Mouse (Mus musculus): ENCODE data around the gene Pgm2l1. TPM values are rescaled to one million over a fixed set of nuclear protein-coding genes. Genes with fewer than 3 reads are reported as not detected.

Pgm2l1 gene
- 49.6 and 49.8 TPM in 2 replicates for polyA plus RNA-seq (2012; rRNA removed)

DNA sequence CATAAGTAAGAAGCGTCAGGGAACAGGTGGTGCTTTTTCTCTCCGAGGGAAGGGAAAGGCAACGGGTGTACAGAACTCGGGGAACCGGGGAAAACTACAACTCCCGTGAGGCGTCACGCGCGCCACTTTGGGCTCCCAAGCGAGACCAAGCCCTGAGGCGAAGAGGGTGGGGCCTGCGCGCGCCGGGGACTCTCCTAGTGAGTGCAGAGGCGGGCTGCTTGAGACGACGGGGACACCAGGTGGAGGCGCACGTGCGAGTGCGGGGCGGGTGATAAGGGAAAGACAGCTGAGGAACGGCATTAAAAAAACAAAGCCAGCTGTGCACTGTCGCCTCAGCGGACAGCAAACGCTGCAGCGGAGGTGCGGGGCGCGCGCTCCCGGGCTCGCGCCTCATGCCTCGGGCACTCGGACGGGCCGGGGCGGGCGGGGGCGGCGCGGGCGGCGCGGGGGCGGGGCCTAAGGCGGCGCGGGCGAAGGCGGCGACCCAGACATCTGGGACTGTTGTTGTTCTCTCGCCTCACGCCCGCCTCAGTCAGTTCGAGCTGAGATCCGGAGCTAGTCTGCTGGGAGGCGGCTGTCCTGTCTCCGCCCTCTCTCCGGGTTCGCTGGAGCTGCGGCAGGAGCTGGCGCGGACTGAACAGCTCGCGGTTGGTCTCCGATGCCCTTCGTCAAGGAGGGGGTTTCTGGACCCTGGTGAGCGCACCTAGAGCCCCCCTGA is at the start of gene Pgm2l1:
Gene Pgm2l1 (plus strand): TSS at position 237 of the 718 bp plus-strand sequence.
- Histone ChIP-seq H3K27ac (ENCODE audit: insufficient read depth, low read length) (peak within 1 kb of the TSS; percentile 94), H3K4me3 (replicated peaks; ENCODE audit: insufficient read depth, low read depth, low read length) (peak within 1 kb of the TSS; percentile 84), H3K4me1 (ENCODE audit: control insufficient read depth, insufficient read depth, low read length) (no peaks in the 10 kb centered on the region; the same call in 1 of the 2 replicates), H3K27me3 (ENCODE audit: control insufficient read depth, insufficient read depth, low read length) (no peaks in the 10 kb centered on the region)
- WGBS = 1% methylated on average over 72 of the region's 72 CpGs
- peak; percentile 98 to 99 for DNase-seq
- TF ChIP-seq CTCF (IDR thresholded peaks at IDR 0.05; ENCODE audit: borderline replicate concordance, insufficient read depth, low read depth, low read length) (no peak), POLR2A (IDR thresholded peaks at IDR 0.05; ENCODE audit: borderline replicate concordance, insufficient read depth, low read length) (peak; percentile 70; the same call in 1 of the 2 replicates)

DNA sequence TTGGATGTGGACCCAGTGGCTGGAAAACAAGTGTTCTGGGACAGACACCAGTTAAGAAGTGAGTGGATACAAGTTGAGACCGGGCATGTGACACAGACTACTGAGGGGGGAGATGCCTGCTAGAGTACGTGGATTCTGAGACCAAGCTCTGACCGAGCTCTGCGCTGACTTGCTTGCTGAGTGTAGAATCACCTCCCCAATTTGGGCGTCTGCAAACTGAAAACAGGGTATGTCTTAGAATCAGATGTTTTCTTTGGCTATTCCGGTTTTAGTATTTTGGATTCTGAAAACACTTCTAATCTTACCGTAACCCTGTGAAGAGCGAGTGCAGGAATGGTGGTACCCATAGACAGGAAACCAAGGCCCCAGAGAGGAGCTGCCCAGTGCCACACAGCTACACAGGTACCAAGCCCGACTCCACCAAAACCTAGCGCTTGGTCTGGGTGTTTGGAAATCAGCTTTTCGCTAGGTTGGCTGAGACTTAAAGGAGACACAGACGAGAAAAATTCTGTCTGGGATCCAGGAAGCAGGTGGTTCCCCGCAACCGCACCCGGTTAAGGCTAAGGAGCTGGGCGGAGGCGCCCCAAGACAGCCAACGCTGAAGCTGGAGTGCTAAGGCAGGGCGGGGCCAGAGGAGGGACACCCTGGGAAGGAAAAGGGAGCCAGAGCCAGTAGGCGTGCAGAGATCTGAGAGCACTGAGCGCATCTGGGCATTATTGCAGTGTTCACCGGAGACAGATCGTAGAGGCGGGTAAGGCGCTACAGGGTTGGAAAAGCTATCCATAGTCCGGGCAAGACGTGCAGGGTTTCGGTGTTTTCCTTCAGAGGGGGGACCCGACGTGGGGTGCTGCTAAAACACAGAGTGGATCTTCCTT is 48.9 kb upstream of the Pgm2l1 start:
- no peaks in the 10 kb centered on the region; the same call in 1 of the 2 replicates for H3K27me3 ChIP-seq (ENCODE audit: control insufficient read depth, insufficient read depth, low read length)
- DNase-seq = no peak
- no peaks in the 10 kb centered on the region for H3K4me1 ChIP-seq (ENCODE audit: control insufficient read depth, insufficient read depth, low read length)
- TF ChIP-seq CTCF (IDR thresholded peaks at IDR 0.05; ENCODE audit: borderline replicate concordance, insufficient read depth, low read depth, low read length) (no peak), POLR2A (IDR thresholded peaks at IDR 0.05; ENCODE audit: borderline replicate concordance, insufficient read depth, low read length) (no peak)
- H3K27ac ChIP-seq (ENCODE audit: insufficient read depth, low read length) = no peak overlapping the region
- peak overlapping the region; percentile 23 for H3K4me3 ChIP-seq (replicated peaks; ENCODE audit: insufficient read depth, low read depth, low read length)
- WGBS = 17% methylated on average over 30 of the region's 30 CpGs

DNA sequence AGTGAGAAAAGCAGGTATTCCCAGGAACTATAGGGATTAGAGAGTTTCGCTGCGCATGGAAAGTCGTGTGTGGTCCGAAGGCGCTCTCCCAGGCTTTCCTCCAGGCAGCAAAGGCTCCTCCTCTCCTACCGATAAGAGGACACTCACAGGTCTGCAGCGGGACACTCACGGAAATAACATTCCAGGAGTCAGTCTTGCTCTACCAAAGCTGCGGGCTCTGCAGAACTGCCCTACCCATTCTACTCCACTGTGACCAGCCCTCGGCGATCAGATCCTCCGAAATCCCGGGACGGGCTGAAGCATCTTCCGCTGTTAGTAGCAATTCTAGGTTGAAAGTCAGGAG is 48.3 kb upstream of the Pgm2l1 start:
- TF ChIP-seq CTCF (IDR thresholded peaks at IDR 0.05; ENCODE audit: borderline replicate concordance, insufficient read depth, low read depth, low read length) (no peak), POLR2A (IDR thresholded peaks at IDR 0.05; ENCODE audit: borderline replicate concordance, insufficient read depth, low read length) (no peak)
- Histone ChIP-seq H3K27ac (ENCODE audit: insufficient read depth, low read length) (no peak overlapping the region), H3K4me3 (replicated peaks; ENCODE audit: insufficient read depth, low read depth, low read length) (peak overlapping the region; percentile 23), H3K4me1 (ENCODE audit: control insufficient read depth, insufficient read depth, low read length) (no peaks in the 10 kb centered on the region), H3K27me3 (ENCODE audit: control insufficient read depth, insufficient read depth, low read length) (no peaks in the 10 kb centered on the region; the same call in 1 of the 2 replicates)
- DNase-seq = no peak
- 3% methylated on average over 15 of the region's 15 CpGs for WGBS

DNA sequence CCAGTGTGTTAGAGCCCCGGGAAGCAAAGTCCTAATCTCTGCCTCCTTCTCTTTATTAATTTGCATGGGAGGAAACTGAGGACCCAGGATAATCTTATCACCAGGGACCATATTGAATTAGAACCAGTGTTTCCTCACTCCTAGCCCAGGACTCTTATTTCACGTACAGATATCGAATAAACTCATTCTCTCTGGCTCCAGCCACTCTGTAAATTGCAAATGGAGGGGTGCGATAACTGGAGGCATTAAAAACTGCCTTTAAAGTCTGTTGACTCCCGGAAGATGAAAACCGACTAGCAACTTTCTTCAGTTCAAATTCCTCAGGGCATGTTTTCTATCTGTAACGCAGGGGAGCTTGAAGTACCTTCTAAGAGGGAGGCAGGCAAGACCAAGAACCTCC is 47.8 kb upstream of the Pgm2l1 start:
- H3K4me3 ChIP-seq (replicated peaks; ENCODE audit: insufficient read depth, low read depth, low read length) = no peak overlapping the region
- no peak for DNase-seq

DNA sequence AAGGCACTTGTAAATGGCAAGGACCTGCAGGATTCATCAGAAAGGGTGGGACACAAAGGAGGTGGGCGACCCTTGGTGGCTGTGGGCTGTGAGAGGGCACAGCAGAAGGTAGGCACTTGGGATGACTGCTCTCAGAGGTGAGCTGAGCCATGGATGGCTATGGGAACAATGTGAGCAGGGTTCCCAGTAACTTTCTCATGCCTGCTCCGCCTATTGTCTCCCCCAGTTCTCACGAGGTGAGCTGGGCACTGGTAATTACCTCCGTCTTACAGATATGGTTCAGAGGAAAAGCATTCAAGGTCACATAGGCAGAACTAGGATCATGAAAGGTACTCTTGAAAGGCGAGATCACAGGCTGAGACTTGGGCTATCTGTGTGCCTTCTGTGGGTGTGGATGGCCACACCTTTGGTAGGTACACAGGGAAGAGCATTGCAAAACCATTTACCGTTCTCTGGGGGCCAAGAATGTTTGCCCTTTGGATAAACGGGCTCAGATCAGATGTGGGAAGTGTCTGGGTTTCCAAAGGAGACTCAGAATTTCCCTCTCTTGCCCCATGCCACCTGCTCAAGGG is 47.3 kb upstream of the Pgm2l1 start:
- no peak for DNase-seq
- H3K4me3 ChIP-seq (replicated peaks; ENCODE audit: insufficient read depth, low read depth, low read length) = no peak overlapping the region
- H3K27ac ChIP-seq (ENCODE audit: insufficient read depth, low read length) = no peak overlapping the region
- H3K4me1 ChIP-seq (ENCODE audit: control insufficient read depth, insufficient read depth, low read length) = no peaks in the 10 kb centered on the region
- 84% methylated on average over 7 of the region's 7 CpGs for WGBS
- no peaks in the 10 kb centered on the region; the same call in 1 of the 2 replicates for H3K27me3 ChIP-seq (ENCODE audit: control insufficient read depth, insufficient read depth, low read length)
- TF ChIP-seq POLR2A (IDR thresholded peaks at IDR 0.05; ENCODE audit: borderline replicate concordance, insufficient read depth, low read length) = no peak
- no peak for TF ChIP-seq CTCF (IDR thresholded peaks at IDR 0.05; ENCODE audit: borderline replicate concordance, insufficient read depth, low read depth, low read length)

More for the DNA sequence above, 47.8 kb upstream of the Pgm2l1 start:
- TF ChIP-seq CTCF (IDR thresholded peaks at IDR 0.05; ENCODE audit: borderline replicate concordance, insufficient read depth, low read depth, low read length) (no peak), POLR2A (IDR thresholded peaks at IDR 0.05; ENCODE audit: borderline replicate concordance, insufficient read depth, low read length) (no peak)
- WGBS = 76% methylated on average over 7 of the region's 7 CpGs
- Histone ChIP-seq H3K27me3 (ENCODE audit: control insufficient read depth, insufficient read depth, low read length) (no peaks in the 10 kb centered on the region; the same call in 1 of the 2 replicates), H3K4me1 (ENCODE audit: control insufficient read depth, insufficient read depth, low read length) (no peaks in the 10 kb centered on the region), H3K27ac (ENCODE audit: insufficient read depth, low read length) (no peak overlapping the region)

DNA sequence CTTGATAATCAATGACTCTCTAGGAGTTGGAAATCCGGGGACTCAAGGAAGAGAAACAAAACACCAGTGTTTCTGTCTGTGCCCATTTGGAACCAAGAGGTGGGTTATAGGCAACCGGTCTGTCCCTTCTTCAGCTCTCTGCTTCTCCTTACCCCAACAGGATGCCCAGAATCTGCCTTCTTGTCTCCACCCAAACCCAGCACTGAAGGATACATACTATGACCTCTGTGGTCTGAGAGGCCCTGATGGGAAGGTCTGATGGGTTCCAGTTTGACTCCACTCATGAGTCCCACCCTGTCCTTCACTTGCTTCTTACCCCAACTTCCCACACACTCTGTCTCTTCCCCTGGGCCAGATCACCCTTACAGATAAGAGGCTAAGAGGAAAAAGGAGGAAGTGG is 46.0 kb upstream of the Pgm2l1 start:
- TF ChIP-seq POLR2A (IDR thresholded peaks at IDR 0.05; ENCODE audit: borderline replicate concordance, insufficient read depth, low read length) (no peak), CTCF (IDR thresholded peaks at IDR 0.05; ENCODE audit: borderline replicate concordance, insufficient read depth, low read depth, low read length) (no peak)
- Histone ChIP-seq H3K27me3 (ENCODE audit: control insufficient read depth, insufficient read depth, low read length) (no peaks in the 10 kb centered on the region; the same call in 1 of the 2 replicates), H3K27ac (ENCODE audit: insufficient read depth, low read length) (no peak overlapping the region), H3K4me3 (replicated peaks; ENCODE audit: insufficient read depth, low read depth, low read length) (no peak overlapping the region), H3K4me1 (ENCODE audit: control insufficient read depth, insufficient read depth, low read length) (no peaks in the 10 kb centered on the region)
- 95% methylated on average over 2 of the region's 2 CpGs for WGBS
- DNase-seq = no peak

DNA sequence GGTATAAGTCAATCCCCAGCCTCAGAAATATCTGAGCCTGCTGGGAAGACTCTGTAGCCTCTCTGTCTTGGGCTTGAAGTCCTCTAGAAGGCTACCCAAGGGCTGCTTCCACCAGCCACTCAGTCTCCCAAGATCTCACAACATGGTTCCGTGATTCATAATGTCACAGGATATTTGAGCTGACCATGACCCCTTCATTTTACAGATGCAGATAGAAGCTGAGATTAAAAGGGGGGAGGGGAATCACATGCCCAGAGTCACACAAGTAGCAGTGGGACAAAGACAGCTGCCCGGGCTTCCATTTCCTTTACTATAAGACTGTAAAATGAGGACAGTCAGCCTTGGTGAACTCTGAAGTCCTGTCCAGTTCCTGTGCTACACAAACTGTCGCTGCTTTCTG is 45.6 kb upstream of the Pgm2l1 start:
- DNase-seq = no peak
- 83% methylated on average over 3 of the region's 3 CpGs for WGBS
- H3K4me3 ChIP-seq (replicated peaks; ENCODE audit: insufficient read depth, low read depth, low read length) = no peak overlapping the region
- no peak overlapping the region for H3K27ac ChIP-seq (ENCODE audit: insufficient read depth, low read length)
- no peaks in the 10 kb centered on the region for H3K4me1 ChIP-seq (ENCODE audit: control insufficient read depth, insufficient read depth, low read length)
- TF ChIP-seq POLR2A (IDR thresholded peaks at IDR 0.05; ENCODE audit: borderline replicate concordance, insufficient read depth, low read length) = no peak
- H3K27me3 ChIP-seq (ENCODE audit: control insufficient read depth, insufficient read depth, low read length) = no peaks in the 10 kb centered on the region; the same call in 1 of the 2 replicates
